Comparison of ENCODE assay signal across 21 mouse cellular contexts in the genomic region with DNA sequence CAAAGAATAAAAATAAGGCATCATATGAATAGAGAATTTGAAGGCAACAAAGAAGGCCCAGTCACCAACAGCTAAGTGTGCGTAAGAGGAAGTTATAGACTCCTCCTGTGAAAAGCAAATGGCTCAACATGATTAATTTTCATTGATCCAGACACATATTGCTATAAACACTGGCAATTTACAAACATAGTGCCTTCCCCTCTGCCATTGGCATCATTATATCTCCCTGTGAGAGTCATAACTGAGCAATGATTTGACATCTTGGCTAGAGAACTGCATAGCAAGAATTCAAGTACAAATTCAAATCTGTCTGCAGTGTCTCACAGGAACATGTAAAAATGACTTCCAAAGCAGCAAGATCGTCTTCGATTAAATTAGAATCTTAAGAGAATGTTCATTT.
"Had no signal": no experiment of that assay in that cellular context is flagged by ENCODE, and none has a peak within 500 bp of the region (broad histone marks: within the 10 kb centered on the region; RNA-seq: fewer than 3 reads in every experiment).

No protein-coding gene starts in this region.

- H3K4me2 ChIP-seq: limb, embryonic 13.5 days; liver, embryonic 12.5 days; liver, embryonic 15.5 days; lung, embryonic 15.5 days; midbrain, embryonic 11.5 days; neural tube, embryonic 12.5 days; stomach, embryonic 15.5 days had no signal

- H3K9me3 ChIP-seq: limb, embryonic 10.5 days; limb, embryonic 13.5 days; liver, embryonic 12.5 days; liver, embryonic 15.5 days; lung, embryonic 15.5 days; neural tube, embryonic 12.5 days; stomach, embryonic 15.5 days had no signal

- H3K4me1 ChIP-seq: limb, embryonic 10.5 days; limb, embryonic 13.5 days; liver, embryonic 12.5 days; liver, embryonic 15.5 days; neural tube, embryonic 12.5 days; stomach, embryonic 15.5 days had no signal

- H3K27ac ChIP-seq: limb, embryonic 10.5 days; limb, embryonic 13.5 days; liver, embryonic 12.5 days; liver, embryonic 15.5 days; lung, embryonic 15.5 days; neural tube, embryonic 12.5 days; stomach, embryonic 15.5 days had no signal

- DNase-seq: kidney, adult 18-20 months; kidney, adult 9 months; kidney, postnatal 14 days; kidney, postnatal 4 days; liver; lung, adult 18-20 months; lung, postnatal 10 days; lung, postnatal 4 days; midbrain, embryonic 14.5 days; right cerebral cortex, adult 18-20 months; right cerebral cortex, postnatal 14 days; right cerebral cortex, postnatal 4 days; thymus, postnatal 25 days had no signal

- H3K4me3 ChIP-seq: limb, embryonic 10.5 days; limb, embryonic 13.5 days; liver, embryonic 12.5 days; liver, embryonic 15.5 days; lung, embryonic 15.5 days; neural tube, embryonic 12.5 days; stomach, embryonic 15.5 days had no signal

- H3K27me3 ChIP-seq: limb, embryonic 13.5 days; liver, embryonic 12.5 days; liver, embryonic 15.5 days; lung, embryonic 15.5 days; neural tube, embryonic 12.5 days; stomach, embryonic 15.5 days had no signal

- H3K36me3 ChIP-seq: limb, embryonic 10.5 days; limb, embryonic 13.5 days; liver, embryonic 12.5 days; liver, embryonic 15.5 days; lung, embryonic 15.5 days; neural tube, embryonic 12.5 days; stomach, embryonic 15.5 days had no signal

- H3K9ac ChIP-seq: limb, embryonic 13.5 days; liver, embryonic 12.5 days; liver, embryonic 15.5 days; lung, embryonic 15.5 days; neural tube, embryonic 12.5 days; stomach, embryonic 15.5 days had no signal

- ATAC-seq: liver, embryonic 12.5 days had no signal
